Mouse (Mus musculus): ENCODE data around the gene Tnfaip6. TPM values are rescaled to one million over a fixed set of nuclear protein-coding genes. Genes with fewer than 3 reads are reported as not detected.
"Not testable (repeated sequence)": the region's sequence is repeated elsewhere in the genome, so short reads cannot be mapped to it uniquely, and the experiment has no call there.

Tnfaip6 gene
- total RNA-seq (2014; fragmentation: Nextera tagmentation) = not detected in 2 replicates
- total RNA-seq (2017) = not detected in 2 replicates
- not detected in 2 replicates for polyA plus RNA-seq (2012)

DNA sequence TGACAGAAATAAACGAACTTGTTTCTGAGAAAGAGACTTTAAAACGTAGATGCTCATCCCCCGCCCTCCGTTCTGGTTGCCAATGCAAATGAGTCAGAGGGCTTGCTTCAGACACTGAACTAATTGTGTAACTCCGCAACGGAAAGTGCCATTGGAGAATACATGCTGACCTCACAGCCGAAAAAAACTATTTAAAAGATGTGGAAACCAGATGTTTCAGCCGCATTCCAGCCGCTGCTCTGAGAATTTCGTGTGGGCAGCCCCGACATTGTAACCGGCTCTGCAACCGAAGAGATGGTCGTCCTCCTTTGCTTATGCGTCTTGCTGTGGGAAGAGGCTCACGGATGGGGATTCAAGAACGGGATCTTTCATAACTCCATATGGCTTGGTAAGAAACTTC lies at the start of gene Tnfaip6:
Tnfaip6 (plus strand) TSS at position 128 of the 400 bp plus-strand sequence.
- H3K9me3 ChIP-seq (replicated peaks) = no peaks in the 10 kb centered on the region
- DNase-seq (ENCODE audit: low spot score) (no peak), ATAC-seq (ENCODE audit: extremely low read depth, insufficient number of reproducible peaks, low FRiP score, poor library complexity, severe bottlenecking) (no peak)
- no peak within 1 kb of the TSS for H3K4me3 ChIP-seq (ENCODE audit: low read depth, low read length)
- H3K36me3 ChIP-seq (replicated peaks) = no peaks in the 10 kb centered on the region
- TF ChIP-seq GATA1 (IDR thresholded peaks at IDR 0.05; ENCODE audit: borderline replicate concordance, low read length) (no peak), POLR2AphosphoS5 (IDR thresholded peaks at IDR 0.05; ENCODE audit: insufficient replicate concordance, low read depth, low read length) (no peak), CTCF (IDR thresholded peaks at IDR 0.05; ENCODE audit: low read depth, low read length) (no peak), TAL1 (conservative IDR thresholded peaks at IDR 0.05; ENCODE audit: low read depth, low read length) (no peak), GATA2 (IDR thresholded peaks at IDR 0.05; ENCODE audit: borderline replicate concordance, low read depth, low read length) (no peak)
- peaks cover 2% of the 10 kb centered on the region; the same call in 1 of the 2 replicates for H3K27me3 ChIP-seq (ENCODE audit: insufficient read depth, low read length)
- no peaks in the 10 kb centered on the region for H3K4me1 ChIP-seq (ENCODE audit: insufficient read depth, low read depth, low read length)

GRCm38 (mm10) chr2:51989559-51989958 lies 48.2 kb upstream of the Tnfaip6 start:
- ATAC-seq (ENCODE audit: extremely low read depth, insufficient number of reproducible peaks, low FRiP score, poor library complexity, severe bottlenecking) = no peak
- TF ChIP-seq GATA2 (IDR thresholded peaks at IDR 0.05; ENCODE audit: borderline replicate concordance, low read depth, low read length) (no peak), GATA1 (IDR thresholded peaks at IDR 0.05; ENCODE audit: borderline replicate concordance, low read length) (no peak), POLR2AphosphoS5 (IDR thresholded peaks at IDR 0.05; ENCODE audit: insufficient replicate concordance, low read depth, low read length) (no peak), TAL1 (conservative IDR thresholded peaks at IDR 0.05; ENCODE audit: low read depth, low read length) (no peak), CTCF (IDR thresholded peaks at IDR 0.05; ENCODE audit: low read depth, low read length) (no peak)
- Histone ChIP-seq H3K36me3 (replicated peaks) (no peaks in the 10 kb centered on the region), H3K4me3 (ENCODE audit: low read depth, low read length) (no peak overlapping the region), H3K4me1 (ENCODE audit: insufficient read depth, low read depth, low read length) (no peaks in the 10 kb centered on the region), H3K9me3 (replicated peaks) (no peaks in the 10 kb centered on the region), H3K27me3 (ENCODE audit: insufficient read depth, low read length) (no peaks in the 10 kb centered on the region)
- DNase-seq (ENCODE audit: low spot score) = no peak

DNA sequence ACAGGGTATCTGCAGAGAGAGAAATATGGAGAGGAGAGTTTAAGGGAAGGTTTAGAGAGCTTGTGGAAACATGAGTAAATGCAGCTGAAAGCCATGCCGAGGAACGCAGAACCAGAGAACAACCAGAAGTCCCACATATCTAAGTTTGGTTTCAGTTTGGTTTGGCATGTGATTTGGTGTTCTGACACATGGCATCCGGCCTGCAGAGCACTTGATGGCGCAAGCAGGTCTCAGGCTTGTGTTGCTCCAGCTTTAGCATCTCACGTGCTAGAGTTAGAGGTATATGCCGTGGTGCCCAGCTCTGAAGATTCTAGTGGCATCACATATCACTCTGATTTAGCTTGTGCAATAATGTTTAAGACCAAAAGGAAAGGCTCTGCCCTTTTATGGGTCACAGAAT lies 46.4 kb upstream of the Tnfaip6 start:
- DNase-seq (ENCODE audit: low spot score) = no peak
- no peak for ATAC-seq (ENCODE audit: extremely low read depth, insufficient number of reproducible peaks, low FRiP score, poor library complexity, severe bottlenecking)
- no peaks in the 10 kb centered on the region for H3K36me3 ChIP-seq (replicated peaks)

DNA sequence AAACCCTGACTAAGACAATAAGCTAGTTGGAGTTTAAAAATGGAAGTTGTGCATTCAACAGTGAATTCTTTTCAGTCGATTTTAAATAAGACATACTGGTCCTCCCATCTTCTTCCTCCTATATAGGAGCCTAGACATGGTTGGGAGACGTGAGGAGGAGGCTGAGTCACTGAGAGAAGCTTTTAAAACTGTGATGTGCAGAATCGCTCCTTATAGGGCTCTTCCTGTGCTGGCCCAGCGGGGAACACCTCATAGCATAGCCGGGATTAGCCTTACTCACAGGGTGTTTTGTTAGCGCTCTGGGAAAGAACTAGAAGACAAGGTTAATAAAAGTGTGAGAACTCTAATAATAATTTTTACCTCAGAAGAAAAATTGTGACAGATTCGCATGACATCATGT lies 37.8 kb upstream of the Tnfaip6 start:
- ATAC-seq (ENCODE audit: extremely low read depth, insufficient number of reproducible peaks, low FRiP score, poor library complexity, severe bottlenecking) = no peak
- Histone ChIP-seq H3K27me3 (ENCODE audit: insufficient read depth, low read length) (no peaks in the 10 kb centered on the region), H3K4me1 (ENCODE audit: insufficient read depth, low read depth, low read length) (no peaks in the 10 kb centered on the region), H3K4me3 (ENCODE audit: low read depth, low read length) (no peak overlapping the region), H3K36me3 (replicated peaks) (no peaks in the 10 kb centered on the region), H3K9me3 (replicated peaks) (no peaks in the 10 kb centered on the region)
- no peak for TF ChIP-seq POLR2AphosphoS5 (IDR thresholded peaks at IDR 0.05; ENCODE audit: insufficient replicate concordance, low read depth, low read length)
- no peak for DNase-seq (ENCODE audit: low spot score)

More for the DNA sequence above, 46.4 kb upstream of the Tnfaip6 start:
- Histone ChIP-seq H3K9me3 (replicated peaks) (no peaks in the 10 kb centered on the region), H3K27me3 (ENCODE audit: insufficient read depth, low read length) (no peaks in the 10 kb centered on the region), H3K4me1 (ENCODE audit: insufficient read depth, low read depth, low read length) (no peaks in the 10 kb centered on the region), H3K4me3 (ENCODE audit: low read depth, low read length) (no peak overlapping the region)
- TF ChIP-seq POLR2AphosphoS5 (IDR thresholded peaks at IDR 0.05; ENCODE audit: insufficient replicate concordance, low read depth, low read length) (no peak), TAL1 (conservative IDR thresholded peaks at IDR 0.05; ENCODE audit: low read depth, low read length) (no peak), CTCF (IDR thresholded peaks at IDR 0.05; ENCODE audit: low read depth, low read length) (no peak), GATA1 (IDR thresholded peaks at IDR 0.05; ENCODE audit: borderline replicate concordance, low read length) (no peak), GATA2 (IDR thresholded peaks at IDR 0.05; ENCODE audit: borderline replicate concordance, low read depth, low read length) (no peak)

- no peak for ATAC-seq (ENCODE audit: extremely low read depth, insufficient number of reproducible peaks, low FRiP score, poor library complexity, severe bottlenecking)
- H3K27me3 ChIP-seq (ENCODE audit: insufficient read depth, low read length) = no peaks in the 10 kb centered on the region
- H3K4me3 ChIP-seq (ENCODE audit: low read depth, low read length) = no peak overlapping the region
- TF ChIP-seq CTCF (IDR thresholded peaks at IDR 0.05; ENCODE audit: low read depth, low read length) (no peak), GATA2 (IDR thresholded peaks at IDR 0.05; ENCODE audit: borderline replicate concordance, low read depth, low read length) (no peak), POLR2AphosphoS5 (IDR thresholded peaks at IDR 0.05; ENCODE audit: insufficient replicate concordance, low read depth, low read length) (no peak), GATA1 (IDR thresholded peaks at IDR 0.05; ENCODE audit: borderline replicate concordance, low read length) (no peak), TAL1 (conservative IDR thresholded peaks at IDR 0.05; ENCODE audit: low read depth, low read length) (no peak)
- no peak for DNase-seq (ENCODE audit: low spot score)
- H3K36me3 ChIP-seq (replicated peaks) = no peaks in the 10 kb centered on the region
- H3K4me1 ChIP-seq (ENCODE audit: insufficient read depth, low read depth, low read length) = no peaks in the 10 kb centered on the region
- H3K9me3 ChIP-seq (replicated peaks) = no peaks in the 10 kb centered on the region
Observed at GRCm38 (mm10) chr2:52001521-52001920, 36.3 kb upstream of the Tnfaip6 start.

GRCm38 (mm10) chr2:52002299-52002698 lies 35.5 kb upstream of the Tnfaip6 start:
- not testable (repeated sequence) for H3K4me3 ChIP-seq (ENCODE audit: low read depth, low read length); H3K27me3 ChIP-seq (ENCODE audit: insufficient read depth, low read length); ATAC-seq (ENCODE audit: extremely low read depth, insufficient number of reproducible peaks, low FRiP score, poor library complexity, severe bottlenecking); DNase-seq (ENCODE audit: low spot score); H3K4me1 ChIP-seq (ENCODE audit: insufficient read depth, low read depth, low read length); H3K36me3 ChIP-seq (replicated peaks); H3K9me3 ChIP-seq (replicated peaks)

DNA sequence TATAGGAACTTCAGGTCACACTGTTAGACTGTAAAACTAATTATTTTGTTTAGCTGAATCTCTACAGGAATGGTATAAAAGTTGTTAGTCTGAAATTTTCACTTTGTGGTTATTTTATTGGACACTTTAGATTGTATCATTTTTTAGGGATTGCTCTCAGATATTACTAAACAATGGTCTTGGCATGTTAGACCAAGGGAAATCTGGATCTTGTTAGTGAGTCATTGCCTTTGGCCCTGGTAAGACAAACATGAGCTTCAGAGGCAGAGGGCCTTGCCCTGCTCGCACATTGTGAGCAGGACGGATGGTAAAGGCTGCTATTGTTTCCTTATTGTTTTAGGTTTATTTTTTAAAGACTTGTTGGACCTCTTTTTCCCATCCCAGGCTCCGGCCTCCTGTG lies 31.4 kb upstream of the Tnfaip6 start:
- DNase-seq (ENCODE audit: low spot score) (no peak), ATAC-seq (ENCODE audit: extremely low read depth, insufficient number of reproducible peaks, low FRiP score, poor library complexity, severe bottlenecking) (no peak)
- no peak for TF ChIP-seq CTCF (IDR thresholded peaks at IDR 0.05; ENCODE audit: low read depth, low read length)
- TF ChIP-seq TAL1 (conservative IDR thresholded peaks at IDR 0.05; ENCODE audit: low read depth, low read length) = no peak
- no peak for TF ChIP-seq POLR2AphosphoS5 (IDR thresholded peaks at IDR 0.05; ENCODE audit: insufficient replicate concordance, low read depth, low read length)
- no peak overlapping the region for H3K4me3 ChIP-seq (ENCODE audit: low read depth, low read length)
- no peaks in the 10 kb centered on the region for H3K9me3 ChIP-seq (replicated peaks)
- no peaks in the 10 kb centered on the region for H3K36me3 ChIP-seq (replicated peaks)
- H3K4me1 ChIP-seq (ENCODE audit: insufficient read depth, low read depth, low read length) = no peaks in the 10 kb centered on the region
- H3K27me3 ChIP-seq (ENCODE audit: insufficient read depth, low read length) = no peaks in the 10 kb centered on the region

DNA sequence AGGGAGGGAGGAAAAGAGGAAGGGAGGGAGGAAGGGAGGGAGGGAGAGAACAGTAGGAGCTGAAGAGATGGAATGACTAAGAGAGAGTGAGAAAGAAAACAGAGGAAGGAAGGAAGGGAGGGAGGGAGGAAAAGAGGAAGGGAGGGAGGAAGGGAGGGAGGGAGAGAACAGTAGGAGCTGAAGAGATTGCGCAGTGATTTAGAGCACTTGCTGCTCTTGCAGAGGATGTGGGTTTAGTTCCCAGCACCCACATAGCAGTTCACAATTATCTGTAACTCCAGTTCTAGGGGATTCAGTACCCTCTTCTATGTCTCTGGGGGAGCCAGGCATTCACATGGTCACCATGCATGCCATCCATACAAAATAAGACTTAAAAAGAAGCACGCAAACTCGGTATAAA lies 26.0 kb upstream of the Tnfaip6 start:
- H3K4me3 ChIP-seq (ENCODE audit: low read depth, low read length); H3K27me3 ChIP-seq (ENCODE audit: insufficient read depth, low read length); DNase-seq (ENCODE audit: low spot score); H3K9me3 ChIP-seq (replicated peaks); H3K4me1 ChIP-seq (ENCODE audit: insufficient read depth, low read depth, low read length); H3K36me3 ChIP-seq (replicated peaks); ATAC-seq (ENCODE audit: extremely low read depth, insufficient number of reproducible peaks, low FRiP score, poor library complexity, severe bottlenecking): not testable (repeated sequence)
